ENCODE assay signal across 20 mouse cellular contexts in the genomic region with DNA sequence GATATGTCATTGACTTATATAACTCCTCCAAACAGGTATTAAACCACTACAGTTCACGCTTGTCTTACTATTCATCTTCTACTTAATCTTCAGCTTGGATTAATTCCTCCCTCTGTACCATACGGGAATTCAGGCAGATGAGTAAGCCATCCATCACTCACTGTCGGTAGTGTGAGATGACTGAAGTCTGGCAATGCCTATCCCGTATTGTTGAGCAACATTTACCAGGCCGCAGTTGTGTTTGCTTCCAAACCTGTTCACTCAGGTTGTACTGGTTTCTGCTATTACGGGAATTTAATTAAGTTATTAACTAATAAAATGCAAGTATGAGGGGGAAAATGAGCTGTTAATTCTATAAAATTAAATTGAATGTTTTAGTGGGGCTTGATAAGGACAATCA.
"Had no signal": no experiment of that assay in that cellular context is flagged by ENCODE, and none has a peak within 500 bp of the region (broad histone marks: within the 10 kb centered on the region; RNA-seq: fewer than 3 reads in every experiment).

No protein-coding gene starts in this region.

- ATAC-seq: intestine, embryonic 15.5 days; midbrain, embryonic 13.5 days; midbrain, embryonic 16.5 days had no signal

- H3K9me3 ChIP-seq: intestine, embryonic 15.5 days; liver, embryonic 15.5 days; megakaryocyte, embryonic 14.5 days; midbrain, embryonic 10.5 days; midbrain, embryonic 13.5 days; neural tube, embryonic 13.5 days; stomach, embryonic 15.5 days had no signal

- H3K9ac ChIP-seq: intestine, embryonic 15.5 days; liver, embryonic 15.5 days; midbrain, embryonic 13.5 days; neural tube, embryonic 13.5 days; stomach, embryonic 15.5 days had no signal

- H3K4me3 ChIP-seq: intestine, embryonic 15.5 days; left cerebral cortex, adult 2 months; liver, embryonic 15.5 days; megakaryocyte, embryonic 14.5 days; midbrain, embryonic 10.5 days; midbrain, embryonic 13.5 days; myocyte; neural tube, embryonic 13.5 days; stomach, embryonic 15.5 days had no signal

- DNase-seq: kidney, adult 11 months; kidney, postnatal 25 days; layer of hippocampus, postnatal 36 days; lung, postnatal 10 days; retina, postnatal 1 day; right cerebral cortex, postnatal 25 days; spleen, adult 18-20 months; thymus, postnatal 25 days had no signal

- H3K4me1 ChIP-seq: intestine, embryonic 15.5 days; midbrain, embryonic 13.5 days; stomach, embryonic 15.5 days had no signal

- H3K36me3 ChIP-seq: intestine, embryonic 15.5 days; midbrain, embryonic 10.5 days; midbrain, embryonic 13.5 days; neural tube, embryonic 13.5 days; stomach, embryonic 15.5 days had no signal

- H3K4me2 ChIP-seq: intestine, embryonic 15.5 days; liver, embryonic 11.5 days; liver, embryonic 15.5 days; midbrain, embryonic 13.5 days; neural tube, embryonic 13.5 days; stomach, embryonic 15.5 days had no signal

- H3K27me3 ChIP-seq: intestine, embryonic 15.5 days; liver, embryonic 15.5 days; megakaryocyte, embryonic 14.5 days; midbrain, embryonic 13.5 days; neural tube, embryonic 13.5 days; stomach, embryonic 15.5 days had no signal

- H3K27ac ChIP-seq: intestine, embryonic 15.5 days; left cerebral cortex, adult 2 months; liver, embryonic 15.5 days; macrophage; midbrain, embryonic 10.5 days; midbrain, embryonic 13.5 days; neural tube, embryonic 13.5 days; stomach, embryonic 15.5 days had no signal
